Mouse (Mus musculus): ENCODE measurements around the gene Rnf2. TPM values are rescaled to one million over a fixed set of nuclear protein-coding genes. Genes with fewer than 3 reads are reported as not detected.

Rnf2 gene
- total RNA-seq (2012; rRNA removed) (30.1 and 30.7 TPM in 2 replicates), polyA plus RNA-seq (2012; ENCODE audit: insufficient read depth in 1 of 2, insufficient read length in 2 of 2, low read depth in 1 of 2, low replicate concordance in 2 of 2, missing spikeins in 1 of 2) (10 to 100 TPM; 27.5 to 78.2 TPM)

GRCm38 (mm10) chr1:151500531-151501361 lies at the start of gene Rnf2:
TSS of gene Rnf2 (minus strand) at chr1:151500955.
- peaks cover 0 to 18% of the 10 kb centered on the region in 2 experiments; a peak in 2 of 4 replicates for H3K36me3 ChIP-seq (ENCODE audit: control insufficient read depth in 1 of 2, insufficient read depth in 2 of 2, low read length in 2 of 2)
- TF ChIP-seq EP300 (IDR thresholded peaks at IDR 0.05; ENCODE audit: low read depth in 1 of 2, low read length in 2 of 2) (no peak), ZMIZ1 (IDR thresholded peaks at IDR 0.05; ENCODE audit: low read depth, low read length) (no peak), POLR2A (IDR thresholded peaks at IDR 0.05; ENCODE audit: control insufficient read depth in 1 of 2, insufficient read depth in 1 of 2, low read depth in 1 of 2, low read length in 2 of 2, poor library complexity in 1 of 2) (peak; percentile 65; a peak in 1 of 4 replicates), USF1 (IDR thresholded peaks at IDR 0.05; ENCODE audit: low read depth, low read length) (0 out of 2 replicates have a peak, but pooled peaks have one; percentile 7), ZKSCAN1 (IDR thresholded peaks at IDR 0.05; ENCODE audit: low read depth, low read length) (no peak), ELF1 (IDR thresholded peaks at IDR 0.05; ENCODE audit: low read depth, low read length) (no peak; the same call in none of the 2 replicates), SMC3 (IDR thresholded peaks at IDR 0.05; ENCODE audit: low read depth, low read length) (no peak), HCFC1 (IDR thresholded peaks at IDR 0.05; ENCODE audit: low read depth, low read length) (peak; percentile 52; the same call in 1 of the 2 replicates), RCOR1 (IDR thresholded peaks at IDR 0.05; ENCODE audit: low read depth, low read length) (no peak), CHD2 (IDR thresholded peaks at IDR 0.05; ENCODE audit: low read length) (no peak), JUND (IDR thresholded peaks at IDR 0.05; ENCODE audit: low read depth, low read length) (no peak), MAX (IDR thresholded peaks at IDR 0.05; ENCODE audit: low read length) (no peak; the same call in 1 of the 2 replicates), MYB (IDR thresholded peaks at IDR 0.05; ENCODE audit: low read depth, low read length) (no peak), CHD1 (IDR thresholded peaks at IDR 0.05; ENCODE audit: low read depth, low read length) (no peak), SIN3A (IDR thresholded peaks at IDR 0.05; ENCODE audit: low read length) (peak; percentile 65), NELFE (IDR thresholded peaks at IDR 0.05; ENCODE audit: low read depth, low read length) (peak; percentile 45), MAZ (IDR thresholded peaks at IDR 0.05; ENCODE audit: low read depth, low read length) (peak; percentile 85), NRF1 (IDR thresholded peaks at IDR 0.05; ENCODE audit: insufficient read depth, low read depth, low read length, poor library complexity, severe bottlenecking) (peak; percentile 56), POLR2AphosphoS2 (IDR thresholded peaks at IDR 0.05; ENCODE audit: low read length) (peak; percentile 50; the same call in 1 of the 2 replicates)
- H3K79me2 ChIP-seq (ENCODE audit: control insufficient read depth, insufficient read depth, low read length, poor library complexity), result peaks cover 34% of the 10 kb centered on the region
- peaks cover 6 to 7% of the 10 kb centered on the region in 2 experiments; a peak in 3 of 4 replicates for H3K4me1 ChIP-seq (ENCODE audit: control insufficient read depth in 1 of 2, insufficient read depth in 2 of 2, low read length in 2 of 2)
- H3K9me3 ChIP-seq (replicated peaks; ENCODE audit: insufficient read depth, low read length), result no peaks in the 10 kb centered on the region
- peak within 1 kb of the TSS; percentile 74 to 94 for H3K4me3 ChIP-seq (ENCODE audit: control insufficient read depth in 1 of 2, insufficient read depth in 1 of 2, low read depth in 2 of 2, low read length in 2 of 2)
- DNase-seq (ENCODE audit: low read depth, low spot score), result peak; percentile 91
- H3K9ac ChIP-seq (ENCODE audit: control insufficient read depth, low read depth, low read length, poor library complexity, severe bottlenecking), result peak within 1 kb of the TSS; percentile 99
- H3K27me3 ChIP-seq (ENCODE audit: control insufficient read depth in 1 of 2, insufficient read depth in 2 of 2, low read length in 2 of 2), result no peaks in the 10 kb centered on the region; a peak in 1 of 4 replicates
- peak within 1 kb of the TSS; percentile 67 for H3K27ac ChIP-seq (ENCODE audit: control insufficient read depth, low read depth, low read length)

Measured in MEL (cell line).